Mouse (Mus musculus) mouse trophoblast stem cell (cell line): ENCODE data around the gene Cntnap5b.
"Not testable (repeated sequence)": the region's sequence is repeated elsewhere in the genome, so short reads cannot be mapped to it uniquely, and the experiment has no call there.

Source experiments
- in situ Hi-C, 2 experiments: fragments of 300-500 bp; cut with MseI, MboI; formaldehyde crosslinking; loops; 2 replicates in 1 of 2; 3 replicates in 1 of 2; pipeline ENCODE4 v1.15.1; 2025

The Cntnap5b gene

GRCm38 (mm10) chr1:99772614-99773013 is at the start of gene Cntnap5b:
Gene Cntnap5b (plus strand): TSS chr1:99772765.
- in situ Hi-C loops: no loop called here

GRCm38 (mm10) chr1:99759996-99760395 is 12.6 kb upstream of the Cntnap5b start:
- in situ Hi-C loops: no loop called here

DNA sequence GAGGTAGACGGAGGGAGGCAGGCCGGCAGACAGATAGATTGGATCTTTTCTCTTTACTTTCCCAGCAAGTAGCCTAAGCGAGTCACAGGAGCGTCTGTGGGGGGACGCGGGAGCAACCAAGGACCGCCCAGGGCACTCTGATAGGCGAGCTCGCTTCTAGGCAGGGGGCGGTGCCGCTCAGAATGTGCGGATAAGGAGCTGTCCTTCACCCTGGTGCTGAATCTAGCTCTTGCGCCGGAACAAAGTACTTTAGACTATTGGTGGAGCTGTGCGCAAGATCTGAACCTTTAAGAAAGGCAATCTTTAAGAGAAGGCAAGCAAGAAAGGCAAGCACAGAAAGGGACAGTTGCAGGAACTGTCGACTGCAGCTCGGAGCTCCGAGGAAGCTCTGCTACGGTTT is 382 bp upstream of the Cntnap5b start:
- in situ Hi-C loops: no loop called here

- in situ Hi-C loops: no loop called here
These were observed 1.6 kb downstream of the Cntnap5b start for GRCm38 (mm10) chr1:99774144-99774543.

DNA sequence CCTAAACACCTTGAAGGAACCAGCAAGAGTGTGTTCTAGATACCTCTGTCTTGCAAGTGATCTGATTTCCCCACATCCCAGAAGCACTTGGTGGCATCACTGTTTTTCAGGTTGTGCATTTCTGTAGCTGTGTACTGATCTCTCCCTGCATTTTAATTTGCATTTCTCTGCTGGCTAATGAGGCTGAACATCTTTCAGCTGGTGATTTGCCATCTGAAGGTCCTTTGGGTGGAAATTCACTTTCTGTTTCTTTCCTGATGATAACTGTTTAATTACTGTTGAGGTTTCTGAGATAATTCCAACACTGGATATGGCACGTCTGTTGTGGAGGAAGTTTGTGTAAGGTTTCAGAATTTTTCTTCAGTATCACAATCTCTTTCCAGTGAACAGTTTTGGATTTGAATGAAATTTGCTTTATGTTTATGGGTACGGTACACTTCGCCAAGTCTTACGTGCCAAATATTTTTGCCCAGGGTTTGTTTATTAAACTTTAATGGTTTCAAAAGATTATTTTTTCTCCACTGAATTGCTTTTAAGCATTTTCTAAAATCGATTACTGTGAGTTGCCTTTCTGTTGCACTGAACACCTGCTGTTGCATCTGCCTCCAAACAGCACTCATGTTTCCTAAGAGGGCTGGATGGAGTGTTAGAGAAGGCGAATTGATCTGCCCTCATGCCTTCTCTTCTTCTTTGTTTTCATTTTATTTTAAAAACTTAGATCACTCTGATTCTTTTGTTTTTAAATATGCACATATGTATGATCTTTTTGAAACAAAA is 41.0 kb downstream of the Cntnap5b start:
- in situ Hi-C loops: no loop called here

DNA sequence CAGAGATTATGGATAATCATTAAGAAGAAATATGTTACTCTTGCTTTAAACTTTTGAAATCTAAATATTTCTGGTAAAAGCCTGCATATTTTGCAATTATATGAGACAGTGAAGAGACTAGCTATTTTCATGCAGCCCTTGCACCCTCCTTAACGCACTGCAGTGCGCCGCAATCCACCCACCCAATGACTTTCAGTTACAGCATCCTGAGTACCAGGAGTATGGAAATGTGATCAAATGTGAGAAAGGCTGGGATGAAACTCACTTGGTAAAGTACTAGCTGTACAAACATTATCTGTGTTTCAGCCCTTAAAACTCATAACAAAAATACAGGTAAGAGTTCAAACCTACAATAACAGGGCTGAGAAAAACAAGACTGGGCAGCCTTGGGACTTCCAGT is 99.8 kb downstream of the Cntnap5b start:
- in situ Hi-C loops: no loop called here

DNA sequence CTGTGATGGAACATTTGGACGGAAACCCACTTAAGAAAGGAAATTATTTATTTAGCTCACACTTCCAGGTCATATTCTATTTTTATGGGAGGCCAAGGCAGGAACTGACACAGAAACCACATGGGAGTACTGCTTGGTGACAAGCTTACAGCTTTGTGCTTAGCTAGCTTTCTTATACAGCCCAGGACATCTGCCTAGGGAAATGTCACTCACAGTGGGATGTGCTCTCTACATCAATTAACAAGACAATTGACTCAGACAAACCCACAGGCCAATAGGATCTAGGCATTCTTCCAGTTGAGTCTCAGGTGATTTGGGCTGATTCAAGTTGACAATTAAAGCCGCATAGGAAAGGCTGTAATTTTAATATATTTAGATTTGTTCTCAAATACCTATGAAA is 135.2 kb downstream of the Cntnap5b start:
- in situ Hi-C loops: no loop called here

DNA sequence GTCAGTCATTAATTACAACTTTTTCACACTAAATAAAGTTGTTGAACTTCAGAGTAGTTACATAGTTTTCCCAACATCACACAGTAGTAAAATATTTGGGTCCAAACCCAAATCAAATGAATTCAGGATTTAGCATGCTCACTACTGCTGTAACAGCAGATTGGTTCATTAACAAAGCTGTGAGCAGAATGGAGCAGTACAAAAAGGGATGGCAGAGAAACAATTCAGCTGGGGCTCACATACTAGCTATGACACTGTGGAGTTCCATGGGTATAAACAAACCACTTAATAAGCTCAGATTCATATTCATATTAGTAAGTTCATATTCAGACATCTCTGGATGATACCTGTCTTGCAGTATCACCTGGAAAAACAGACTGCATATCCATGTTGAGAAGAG is 170.9 kb downstream of the Cntnap5b start:
- in situ Hi-C loops: no loop called here

- in situ Hi-C loops: no loop called here
These were observed 186.9 kb downstream of the Cntnap5b start for GRCm38 (mm10) chr1:99959428-99959987.

DNA sequence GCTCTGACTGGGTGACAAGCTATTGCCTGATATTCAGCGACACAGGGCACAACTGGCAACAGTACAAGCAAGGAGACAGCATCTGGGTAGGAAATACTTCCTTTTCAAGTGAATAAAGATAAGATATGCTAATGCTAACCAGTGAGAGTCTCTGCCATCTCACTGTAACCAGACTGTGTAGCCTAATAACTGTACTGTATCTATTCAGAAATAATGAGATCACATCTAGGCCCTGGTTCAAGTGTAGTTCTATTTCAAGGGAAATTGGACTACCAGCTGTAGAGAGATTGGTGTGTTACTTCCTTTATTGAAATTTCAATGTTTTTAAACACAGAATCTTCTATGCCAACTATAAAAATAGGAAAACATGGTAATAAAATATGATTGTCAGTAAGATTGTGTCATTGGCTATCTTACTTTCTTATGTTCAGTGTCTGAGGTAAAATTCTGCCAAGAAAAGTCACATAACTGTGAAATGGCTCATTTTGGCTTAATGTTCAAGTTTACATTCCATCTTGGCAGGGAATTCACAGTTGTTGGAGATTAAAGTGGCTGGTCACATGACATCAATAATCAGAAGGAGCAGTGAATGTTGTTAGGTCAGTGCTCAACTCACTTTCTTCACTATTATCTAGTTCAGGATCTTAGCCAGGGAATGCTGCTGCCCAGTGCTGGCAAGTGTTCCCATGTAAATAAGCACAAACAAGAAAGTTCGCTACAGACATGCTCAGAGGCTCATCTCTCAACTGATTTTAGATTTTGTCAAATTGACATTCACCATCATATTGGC is 194.9 kb downstream of the Cntnap5b start:
- in situ Hi-C loops: no loop called here

GRCm38 (mm10) chr1:99970184-99971086 is 197.9 kb downstream of the Cntnap5b start:
- in situ Hi-C loops: no loop called here

GRCm38 (mm10) chr1:100001226-100001625 is 228.7 kb downstream of the Cntnap5b start:
- in situ Hi-C loops: not testable (repeated sequence)

GRCm38 (mm10) chr1:100006021-100006745 is 233.6 kb downstream of the Cntnap5b start:
- in situ Hi-C loops: no loop called here

- in situ Hi-C loops: no loop called here
These were observed 269.2 kb downstream of the Cntnap5b start for GRCm38 (mm10) chr1:100041808-100042207.

DNA sequence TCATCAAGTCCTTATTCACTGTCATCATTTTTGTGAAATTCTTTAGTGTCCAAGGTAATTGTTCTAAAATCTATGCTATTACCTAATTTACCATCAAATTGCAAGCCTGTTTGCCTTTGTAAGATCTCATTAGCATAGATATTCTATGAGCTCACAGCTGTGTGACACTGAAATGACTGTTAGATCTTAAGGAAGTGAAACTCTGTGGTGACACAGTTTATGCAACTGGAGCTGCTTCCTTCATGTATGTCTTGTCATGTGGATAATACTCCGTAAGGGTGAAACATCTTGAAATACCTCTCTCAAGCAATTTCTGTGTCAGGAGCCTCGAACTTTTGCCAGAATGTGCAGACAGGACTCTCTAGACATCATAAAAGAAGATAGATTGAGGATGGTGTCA is 307.2 kb downstream of the Cntnap5b start:
- in situ Hi-C loops: no loop called here

GRCm38 (mm10) chr1:100100516-100100915 is 328.0 kb downstream of the Cntnap5b start:
- in situ Hi-C loops: no loop called here

DNA sequence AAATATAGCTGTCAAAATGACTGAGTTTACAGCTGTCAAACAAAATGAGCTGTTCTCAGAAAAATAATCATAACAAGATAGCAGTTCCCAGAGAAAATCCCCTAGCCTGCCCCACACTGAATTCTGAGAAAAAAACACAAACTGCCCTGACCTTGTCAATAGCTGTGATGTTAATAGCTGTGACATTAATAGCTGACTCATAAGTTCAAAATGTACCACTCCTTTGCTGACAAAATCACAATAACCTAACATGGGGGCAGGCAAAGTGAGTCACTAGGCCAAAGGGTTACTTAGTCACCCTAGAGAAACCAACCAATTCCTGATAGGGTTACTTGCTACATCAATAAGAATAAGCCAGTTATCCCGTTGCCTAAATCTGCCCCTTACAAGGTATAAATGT is 328.5 kb downstream of the Cntnap5b start:
- in situ Hi-C loops: no loop called here

DNA sequence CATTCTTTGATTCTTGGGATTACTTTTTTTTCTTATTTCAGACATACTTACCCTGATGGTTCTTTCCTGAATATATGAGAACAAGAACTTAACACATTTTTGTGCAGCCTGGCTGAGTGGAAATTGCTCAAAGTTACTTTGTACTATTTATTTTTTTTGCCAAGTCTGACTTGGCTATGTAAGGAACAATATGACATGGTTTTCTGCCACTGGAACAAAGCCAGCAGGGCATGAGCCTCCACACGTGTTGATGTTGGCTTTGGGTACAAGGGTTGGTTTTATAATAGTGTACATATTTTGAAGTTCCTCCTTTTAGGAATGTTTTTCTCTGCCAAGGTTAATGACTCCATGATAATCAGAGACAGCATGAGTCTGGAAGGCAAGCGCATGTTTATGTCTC is 331.8 kb downstream of the Cntnap5b start:
- in situ Hi-C loops: no loop called here

DNA sequence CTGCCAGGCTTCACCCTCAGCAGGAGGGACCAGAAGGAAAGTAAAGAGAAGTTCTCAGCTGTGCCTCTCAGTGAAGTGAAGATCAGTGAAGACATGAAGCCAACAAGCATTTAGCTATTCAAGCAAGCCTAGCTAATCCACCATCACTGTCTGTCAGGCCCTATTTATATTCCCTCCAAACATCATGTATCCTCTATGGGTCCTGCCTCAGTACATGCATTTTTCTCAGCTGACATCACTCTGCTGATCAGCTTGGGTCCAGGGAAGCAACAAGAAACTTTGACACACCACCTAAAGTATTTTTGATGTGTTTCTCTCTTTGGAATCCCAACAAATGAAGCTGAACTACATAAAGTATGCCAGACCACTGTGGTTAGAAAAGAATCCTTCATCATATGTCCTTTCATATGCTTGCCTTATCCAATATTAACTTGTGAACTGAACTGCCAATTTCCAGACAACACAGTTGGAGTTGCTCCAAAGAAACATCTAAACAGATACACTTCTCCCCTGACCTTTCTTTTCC is 349.9 kb downstream of the Cntnap5b start:
- in situ Hi-C loops: no loop called here

DNA sequence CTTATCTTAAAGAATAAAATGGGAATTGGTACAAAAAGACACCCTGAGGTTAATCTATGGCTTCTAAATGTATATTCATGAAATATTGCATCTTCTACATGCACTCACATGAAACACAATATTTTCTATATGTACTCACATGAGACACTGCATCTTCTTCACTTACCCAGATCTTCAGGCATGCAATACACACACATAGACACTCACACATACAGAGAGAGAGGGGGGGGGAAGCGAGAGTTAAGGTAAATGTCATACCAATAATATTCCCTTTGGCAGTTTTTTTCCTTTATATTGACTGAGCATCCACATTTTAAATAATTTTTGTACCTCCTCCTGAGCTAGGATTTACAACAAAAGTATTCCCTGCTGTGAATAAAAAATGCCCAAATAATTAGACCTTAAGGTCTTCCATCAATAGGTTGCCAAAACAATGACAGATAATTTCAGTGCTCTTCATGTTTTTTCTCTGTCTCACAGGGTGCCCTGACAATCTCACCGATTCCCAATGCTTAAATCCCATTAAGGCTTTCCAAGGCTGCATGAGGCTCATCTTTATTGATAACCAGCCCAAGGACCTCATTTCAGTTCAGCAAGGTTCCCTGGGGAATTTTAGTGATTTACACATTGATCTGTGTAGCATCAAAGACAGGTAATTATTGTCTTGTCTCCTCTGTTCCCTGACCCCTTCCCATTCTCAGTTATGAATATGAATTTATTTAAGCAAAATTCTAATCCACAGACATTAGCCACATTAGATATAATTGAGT is 391.2 kb downstream of the Cntnap5b start:
- in situ Hi-C loops: no loop called here
